Mouse (Mus musculus): ENCODE measurements at regions not wholly inside any gene's neighbourhood (a gene's known extent, or its start where the extent isn't known, plus 50 kb on each side); places are given as distances from the start of the nearest gene placed in this dataset.

DNA sequence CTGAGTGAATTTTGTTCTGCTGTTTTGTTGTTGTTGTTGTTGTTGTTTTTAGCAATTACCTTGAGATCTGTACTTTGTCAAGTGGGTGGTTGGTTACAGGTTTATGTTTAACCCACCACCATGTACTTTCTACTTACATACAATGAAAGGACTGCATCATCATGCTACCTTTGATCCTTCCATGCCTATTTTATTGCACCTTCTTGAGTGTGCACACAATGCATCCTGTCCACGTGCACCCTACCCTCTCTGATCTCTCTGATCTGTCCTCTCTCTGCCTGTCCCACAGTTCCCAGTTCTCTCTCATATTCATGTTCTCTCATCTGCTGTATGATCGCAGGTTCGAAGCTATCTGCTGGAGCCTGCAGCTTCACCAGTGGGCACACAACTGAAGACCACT, 59.9 kb upstream of the Gas1 start:
- TF ChIP-seq CTCF (IDR thresholded peaks at IDR 0.05; ENCODE audit: low read depth) (no peak), EP300 (IDR thresholded peaks at IDR 0.05; ENCODE audit: low read depth) (no peak)

All from liver, postnatal 0 days (tissue).